Mouse (Mus musculus) stomach, postnatal 0 days (tissue): ENCODE measurements around the gene Raf1.

Source experiments
- CTCF ChIP-seq: IDR thresholded peaks from 2 replicates; pipeline ENCODE4 v1.5.1; 2016; ENCODE audit warnings: antibody characterized with exemption, low read depth, mild to moderate bottlenecking, moderate library complexity
- EP300 ChIP-seq: optimal IDR thresholded peaks from 2 replicates; pipeline ENCODE3; 2016; ENCODE audit warnings: antibody characterized with exemption

DNA sequence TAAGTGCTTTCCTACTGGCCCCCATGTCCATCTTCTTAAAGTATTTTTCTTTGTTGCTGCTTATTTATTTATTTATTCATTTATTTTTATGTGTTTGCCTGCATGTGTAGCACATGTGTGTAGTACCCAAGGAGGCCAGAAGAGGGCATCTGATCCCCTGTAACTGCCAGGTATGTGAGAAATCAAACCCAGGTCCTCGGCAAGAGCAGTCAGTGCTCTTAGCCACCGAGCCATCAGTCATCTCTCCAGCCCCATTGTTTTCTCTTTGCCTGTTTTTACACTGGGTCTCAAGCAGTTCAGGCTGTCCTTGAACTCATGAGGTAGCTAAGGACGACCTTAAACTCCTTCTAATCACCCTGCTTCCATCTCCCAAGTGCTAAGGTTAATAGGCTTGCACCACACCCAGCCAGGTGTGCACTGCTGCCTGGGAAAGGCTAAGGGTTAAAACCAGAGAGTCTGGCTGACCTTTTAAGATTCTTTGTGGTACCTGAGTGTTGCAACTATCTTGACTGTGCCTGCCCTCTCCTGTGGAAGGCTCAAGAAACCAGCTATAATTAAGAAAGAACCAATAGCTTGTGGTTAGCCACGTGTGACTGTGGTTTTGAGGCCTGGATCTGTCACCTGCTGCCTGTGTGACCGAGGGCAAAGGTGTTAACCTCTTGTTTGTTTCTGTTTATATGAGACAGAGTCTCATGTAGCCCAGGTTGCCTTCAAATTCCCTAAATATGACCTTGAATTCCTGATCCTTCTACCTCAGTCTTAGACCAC lies 16.7 kb upstream of the Raf1 start:
- peak; percentile 60 for TF ChIP-seq CTCF
- TF ChIP-seq EP300: no peak
